Mouse (Mus musculus): ENCODE results near the gene Rps18. TPM values are rescaled to one million over a fixed set of nuclear protein-coding genes. Genes with fewer than 3 reads are reported as not detected.

Rps18 gene
- polyA plus RNA-seq (2017; shearing (Covaris generic)), result 3,509 TPM

DNA sequence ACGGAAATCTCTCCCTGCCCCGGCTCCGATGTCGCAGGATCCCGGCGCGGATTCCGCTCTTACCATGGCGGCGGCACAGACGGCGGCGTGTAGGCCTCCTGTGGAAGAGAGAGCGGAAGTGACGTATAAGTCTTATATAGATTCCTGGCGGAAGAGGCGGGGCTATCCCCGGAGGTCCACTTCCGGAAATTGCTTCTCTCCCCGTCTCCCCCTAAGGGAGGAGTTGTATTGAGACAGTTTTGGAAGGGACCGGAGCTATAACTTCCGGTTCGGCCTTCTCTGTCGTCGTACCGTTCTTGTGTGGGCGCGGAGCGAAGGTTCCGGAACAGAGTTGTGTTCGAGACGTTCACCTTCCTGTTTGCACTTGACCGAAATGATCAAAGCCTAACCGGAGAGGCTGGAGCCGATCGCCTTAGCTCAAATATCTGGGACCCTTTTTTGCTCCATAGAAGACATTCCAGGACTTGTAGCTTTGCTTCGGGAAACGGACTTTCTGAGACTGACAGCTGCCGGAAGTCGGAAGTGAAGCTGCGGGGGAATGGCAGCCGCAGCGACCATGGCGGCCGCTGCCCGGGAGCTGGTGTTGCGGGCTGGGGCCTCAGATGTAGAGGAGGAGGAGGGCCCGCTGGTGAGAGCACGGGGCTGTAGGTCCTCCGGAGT is at the start of gene Rps18, which contains the start of gene Vps52:
Rps18 (minus strand) TSS at position 447 of the 660 bp plus-strand sequence.
Vps52 (plus strand) TSS at position 258 of the 660 bp plus-strand sequence.

DNA sequence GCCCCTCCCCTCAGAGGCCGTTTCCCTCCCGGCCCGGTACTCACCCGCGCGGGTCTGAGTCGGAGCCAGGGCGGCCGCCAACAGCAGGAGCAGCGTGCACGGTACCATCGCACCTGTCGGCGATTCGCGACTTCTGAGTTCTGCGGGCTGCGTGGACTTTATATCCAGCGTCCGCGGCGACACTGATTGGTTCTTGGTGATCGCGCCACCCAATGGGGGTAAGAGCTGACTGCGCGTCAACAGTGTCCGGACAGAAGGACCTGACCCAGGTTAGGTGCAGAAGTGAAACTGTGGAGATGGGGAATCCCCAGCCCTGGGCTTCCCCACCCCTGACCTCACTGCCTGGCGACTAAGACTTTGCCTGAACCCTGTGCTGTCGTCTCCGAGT is 44.3 kb upstream of the Rps18 start, which contains the start of gene H2-K1:
H2-K1 (minus strand) TSS at position 198 of the 388 bp plus-strand sequence.

DNA sequence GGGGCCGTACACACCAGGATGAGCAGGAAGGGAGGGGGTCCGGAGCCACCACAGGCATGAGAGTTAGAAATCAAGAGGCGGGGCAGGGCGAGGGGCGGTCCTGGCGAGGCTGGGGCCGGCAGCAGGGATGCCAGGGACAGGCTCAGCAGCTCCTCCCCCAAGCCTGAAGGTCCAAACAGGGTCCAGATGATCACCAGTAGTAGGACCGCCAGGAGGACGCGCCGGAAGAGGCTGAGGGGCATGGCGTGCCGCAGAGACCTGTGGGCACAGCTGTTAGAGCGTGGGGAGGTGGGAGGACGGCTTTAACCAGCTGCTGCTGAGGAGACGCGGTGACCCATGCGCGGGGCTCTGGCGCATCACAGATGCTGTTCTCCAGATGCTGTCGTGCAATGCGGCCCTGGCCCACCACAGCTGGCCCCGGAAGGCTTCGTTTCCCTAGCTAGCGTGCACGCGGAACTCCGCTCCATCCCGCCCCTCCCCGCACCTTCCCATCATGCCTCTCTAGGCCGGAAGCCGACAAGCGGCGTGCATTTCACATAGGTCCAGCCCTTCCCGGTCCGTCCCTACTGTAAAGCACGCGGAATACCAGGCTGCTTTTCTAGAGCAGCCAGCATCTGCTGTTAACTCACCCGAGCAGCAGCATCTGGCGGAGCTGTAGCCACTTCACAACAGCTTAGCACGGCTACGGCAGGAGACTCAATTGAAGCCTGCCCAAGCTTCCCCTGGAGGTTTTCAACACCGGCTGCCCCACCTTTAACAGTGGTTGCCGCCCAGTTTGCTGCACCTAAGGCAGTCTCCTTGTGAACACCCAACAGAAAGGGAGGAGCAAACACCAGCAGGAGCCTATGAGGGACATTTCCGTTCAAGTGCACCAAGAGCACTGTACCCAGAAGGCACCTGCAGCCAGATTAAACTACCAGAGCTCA is 4.5 kb downstream of the Rps18 start, which contains the start of gene B3galt4:
B3galt4 (minus strand) TSS at position 468 of the 926 bp plus-strand sequence.

DNA sequence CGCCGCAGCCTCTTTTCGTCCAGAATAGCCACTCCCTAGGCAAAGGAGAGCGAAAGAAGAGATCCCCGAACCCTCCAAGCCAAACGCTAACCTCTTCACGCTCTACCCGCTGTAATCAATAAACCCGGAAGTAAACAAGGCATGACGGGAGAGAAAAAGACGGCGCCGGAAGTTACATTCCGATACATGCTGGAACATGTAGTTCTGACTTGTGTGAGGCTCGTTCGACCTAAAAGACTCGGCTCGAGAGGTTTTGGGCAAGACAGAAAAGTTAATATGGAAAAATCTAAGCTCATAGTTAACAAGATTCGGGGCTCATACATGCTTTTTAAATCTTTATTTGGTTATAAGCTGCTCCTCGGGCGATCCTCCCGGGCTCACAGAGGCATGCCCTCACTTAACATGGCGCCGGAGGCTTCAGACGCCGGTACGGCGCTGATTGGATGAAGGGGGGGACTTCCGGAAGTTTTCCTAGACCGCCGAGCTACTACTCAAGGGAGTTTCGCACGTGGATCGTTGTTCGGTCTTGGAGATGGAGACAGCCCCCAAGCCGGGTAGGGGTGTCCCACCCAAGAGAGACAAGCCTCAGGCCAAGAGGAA is 15.5 kb downstream of the Rps18 start, which contains the start of the genes Pfdn6 and Wdr46:
Pfdn6 (minus strand) TSS at position 138 of the 600 bp plus-strand sequence.
Wdr46 (plus strand) TSS at position 455 of the 600 bp plus-strand sequence.

DNA sequence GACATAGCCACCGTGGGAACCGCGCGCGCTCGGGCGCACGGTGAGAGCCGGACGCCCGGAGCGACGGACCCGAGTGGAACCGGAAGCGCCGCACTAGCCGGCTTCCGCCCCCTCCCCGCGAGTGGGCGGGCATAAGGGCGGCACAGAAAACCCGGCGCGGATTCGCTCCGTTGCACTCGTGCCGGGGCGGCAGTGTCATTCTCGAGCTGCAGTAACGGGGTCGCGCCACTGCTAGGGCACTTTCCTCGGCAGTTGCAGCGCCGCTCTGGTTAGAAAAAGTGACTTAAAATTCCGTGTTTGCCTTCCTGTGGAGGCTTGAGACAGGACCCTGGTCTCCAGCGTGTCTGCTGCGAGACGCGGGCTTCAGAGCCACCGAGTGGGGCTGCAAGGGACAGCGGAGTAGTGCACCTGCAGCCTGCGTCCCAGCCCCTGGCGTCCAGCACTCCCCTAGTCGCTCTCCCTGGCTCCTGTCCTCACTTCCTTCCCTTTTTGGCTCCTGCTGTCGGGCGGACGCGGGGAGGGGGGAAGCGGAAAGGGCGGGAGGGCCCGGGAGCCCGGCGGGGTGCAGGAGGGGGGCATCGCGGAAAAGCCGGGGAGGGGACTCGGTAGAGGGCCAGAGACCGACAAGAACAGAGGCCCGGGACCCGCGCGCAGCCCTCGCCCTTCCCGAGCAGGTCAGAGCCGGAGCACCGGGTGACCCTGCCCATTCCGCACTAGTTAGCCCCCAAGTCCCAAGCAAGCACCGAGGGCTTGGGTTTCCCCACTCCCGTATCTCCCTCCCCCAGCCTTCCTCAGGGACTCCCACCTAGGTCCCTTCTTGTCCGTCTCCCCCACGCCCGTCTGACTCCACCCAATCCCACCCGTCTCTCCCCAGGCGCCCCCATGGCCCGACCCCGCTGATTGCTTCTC is 26.2 kb downstream of the Rps18 start, which contains the start of gene Rgl2:
Rgl2 (plus strand) TSS at position 173 of the 909 bp plus-strand sequence.

DNA sequence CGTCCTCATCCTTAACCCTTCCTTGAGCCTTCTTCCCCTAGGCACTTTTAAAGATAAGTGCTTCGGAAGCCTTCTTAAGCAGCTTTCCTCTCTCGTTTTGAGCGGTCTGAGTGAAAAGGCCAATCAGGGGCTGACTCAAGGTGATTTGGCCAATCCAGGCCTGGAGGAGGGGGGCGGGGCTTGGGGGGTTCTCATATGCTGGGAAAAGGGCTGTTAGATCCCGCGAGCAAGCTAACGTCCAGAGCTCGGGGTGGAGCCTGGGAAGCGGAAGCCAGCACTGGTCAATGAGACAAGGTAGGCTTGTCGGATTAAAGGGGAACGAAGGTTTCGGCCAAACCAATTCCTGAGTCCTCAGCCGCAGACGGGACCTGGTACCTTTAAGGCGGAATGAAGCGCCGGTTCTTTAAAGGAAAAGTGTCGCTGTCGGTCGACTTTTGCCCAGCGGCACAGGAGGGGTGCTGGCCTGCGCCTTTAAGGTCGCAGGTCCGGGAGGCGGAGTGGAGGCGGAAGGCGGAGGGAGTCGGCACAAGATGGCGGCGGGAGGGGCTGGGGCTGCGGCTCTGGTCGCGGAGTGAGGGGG is 40.0 kb downstream of the Rps18 start, which contains the start of the genes Tapbp and Zbtb22:
Tapbp (plus strand) TSS at position 229 of the 580 bp plus-strand sequence.
Zbtb22 (plus strand) TSS at position 234 of the 580 bp plus-strand sequence.

DNA sequence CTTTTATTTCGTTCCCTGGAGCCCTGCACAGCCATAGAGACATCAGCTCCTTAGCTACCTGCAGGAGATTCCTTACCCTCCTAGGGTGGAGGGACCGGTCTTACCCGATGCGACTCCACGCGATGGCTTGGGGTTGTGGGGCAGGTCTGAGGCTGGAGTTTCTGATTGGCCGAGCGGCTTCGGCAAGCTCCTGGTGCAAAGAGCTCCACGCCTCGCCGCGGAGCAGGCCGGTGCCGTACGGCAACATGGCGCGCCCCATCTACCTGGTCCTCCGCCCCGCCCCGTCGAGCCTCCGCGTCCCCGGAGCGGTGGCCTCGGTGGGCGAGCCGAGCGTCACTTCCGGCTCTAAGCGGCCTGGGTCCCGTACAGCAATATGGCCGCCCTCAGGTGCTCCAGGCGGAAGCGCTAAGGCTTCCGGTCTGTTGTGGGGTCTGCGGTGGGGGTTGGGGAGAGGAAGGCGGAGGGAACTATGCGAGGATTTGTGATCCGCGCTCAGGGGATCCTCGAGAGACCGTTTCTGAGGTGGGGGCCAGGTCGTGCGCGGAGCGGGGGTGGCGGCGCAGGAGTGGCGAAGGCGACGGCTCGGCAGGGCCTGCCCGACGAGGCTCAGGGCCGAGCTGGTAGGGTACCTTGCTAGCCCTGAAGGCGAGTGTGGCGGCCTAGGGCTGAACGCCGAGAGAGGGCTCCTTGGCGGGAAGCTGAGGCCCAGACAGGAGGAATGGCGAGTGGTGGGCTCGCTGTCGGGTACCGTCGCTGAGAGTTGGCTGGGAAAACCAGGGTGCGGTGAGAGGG is 46.5 kb downstream of the Rps18 start, which contains the start of gene Daxx:
Daxx (plus strand) TSS at position 338 of the 792 bp plus-strand sequence.

DNA sequence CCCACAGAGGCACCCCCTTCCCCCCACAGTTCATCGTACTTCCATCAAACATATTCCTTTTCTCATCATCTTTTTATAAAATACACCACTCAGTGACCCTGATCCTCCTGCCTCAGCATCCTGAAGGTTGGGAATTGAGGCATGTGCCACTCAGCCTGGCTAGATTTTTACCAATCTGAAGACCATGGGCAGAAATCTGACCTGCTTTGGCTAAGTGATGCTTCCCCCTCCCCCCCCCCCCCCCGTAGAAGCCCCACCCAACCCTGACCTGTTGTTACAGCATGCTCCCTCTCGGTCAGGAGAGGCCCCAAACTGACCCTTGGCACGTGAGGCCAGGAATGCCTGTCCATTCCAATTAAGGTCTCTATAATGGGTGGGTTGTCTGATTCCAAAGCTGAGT is 51.0 kb downstream of the Rps18 start, which contains the start of gene Platr17:
Platr17 (plus strand) TSS at position 301 of the 400 bp plus-strand sequence.

Other genes with a start within 250 kb of the Rps18 start
- 33.3 TPM for gene March2, start 237.3 kb downstream of the Rps18 start, polyA plus RNA-seq (2017; shearing (Covaris generic))
- gene Rab11b, start 195.5 kb downstream of the Rps18 start, polyA plus RNA-seq (2017; shearing (Covaris generic)), result 331 TPM
- gene Angptl4, start 174.2 kb downstream of the Rps18 start, polyA plus RNA-seq (2017; shearing (Covaris generic)), result 3.4 TPM
- gene Kank3, start 145.5 kb downstream of the Rps18 start, polyA plus RNA-seq (2017; shearing (Covaris generic)), result 3.2 TPM
- 1,412 TPM for gene Rps28, start 131.4 kb downstream of the Rps18 start, polyA plus RNA-seq (2017; shearing (Covaris generic))
- 422 TPM for gene Ndufa7, start 131.4 kb downstream of the Rps18 start, polyA plus RNA-seq (2017; shearing (Covaris generic))
- 26.2 TPM for gene Cd320, start 112.9 kb downstream of the Rps18 start, polyA plus RNA-seq (2017; shearing (Covaris generic))
- not detected for gene Gm7029, start 82.2 kb downstream of the Rps18 start, polyA plus RNA-seq (2017; shearing (Covaris generic))
- gene Kifc1, start 65.3 kb downstream of the Rps18 start, polyA plus RNA-seq (2017; shearing (Covaris generic)), result 5.5 TPM
- 4.0 TPM for gene Platr17, start 50.9 kb downstream of the Rps18 start, polyA plus RNA-seq (2017; shearing (Covaris generic))
- gene Daxx, start 46.6 kb downstream of the Rps18 start, polyA plus RNA-seq (2017; shearing (Covaris generic)), result 143 TPM
- gene Tapbp, start 40.1 kb downstream of the Rps18 start, polyA plus RNA-seq (2017; shearing (Covaris generic)), result 701 TPM
- gene Zbtb22, start 40.1 kb downstream of the Rps18 start, polyA plus RNA-seq (2017; shearing (Covaris generic)), result 23.0 TPM
- gene Rgl2, start 26.5 kb downstream of the Rps18 start, polyA plus RNA-seq (2017; shearing (Covaris generic)), result 107 TPM
- 152 TPM for gene Pfdn6, start 15.7 kb downstream of the Rps18 start, polyA plus RNA-seq (2017; shearing (Covaris generic))
- 76.0 TPM for gene Wdr46, start 15.3 kb downstream of the Rps18 start, polyA plus RNA-seq (2017; shearing (Covaris generic))
- gene B3galt4, start 4.5 kb downstream of the Rps18 start, polyA plus RNA-seq (2017; shearing (Covaris generic)), result 46.4 TPM
- gene Vps52, start 189 bp downstream of the Rps18 start, polyA plus RNA-seq (2017; shearing (Covaris generic)), result 90.1 TPM
- gene H2-K1, start 44.3 kb upstream of the Rps18 start, polyA plus RNA-seq (2017; shearing (Covaris generic)), result 12,738 TPM
- 15.2 TPM for gene Ring1, start 68.7 kb upstream of the Rps18 start, polyA plus RNA-seq (2017; shearing (Covaris generic))
- 37.9 TPM for gene H2-Ke6, start 72.1 kb upstream of the Rps18 start, polyA plus RNA-seq (2017; shearing (Covaris generic))
- gene Slc39a7, start 75.7 kb upstream of the Rps18 start, polyA plus RNA-seq (2017; shearing (Covaris generic)), result 157 TPM
- 23.4 TPM for gene Rxrb, start 75.8 kb upstream of the Rps18 start, polyA plus RNA-seq (2017; shearing (Covaris generic))
- gene Col11a2, start 83.4 kb upstream of the Rps18 start, polyA plus RNA-seq (2017; shearing (Covaris generic)), result 2.1 TPM
- gene H2-Oa, start 136.3 kb upstream of the Rps18 start, polyA plus RNA-seq (2017; shearing (Covaris generic)), result 37.0 TPM
- gene H2-DMa, start 163.5 kb upstream of the Rps18 start, polyA plus RNA-seq (2017; shearing (Covaris generic)), result 119 TPM
- gene Brd2, start 166.6 kb upstream of the Rps18 start, polyA plus RNA-seq (2017; shearing (Covaris generic)), result 109 TPM
- gene H2-DMb2, start 187.3 kb upstream of the Rps18 start, polyA plus RNA-seq (2017; shearing (Covaris generic)), result 5.8 TPM
- 1.5 TPM for gene H2-DMb1, start 197.1 kb upstream of the Rps18 start, polyA plus RNA-seq (2017; shearing (Covaris generic))
- 423 TPM for gene Tap1, start 231.6 kb upstream of the Rps18 start, polyA plus RNA-seq (2017; shearing (Covaris generic))
- gene Psmb9, start 231.8 kb upstream of the Rps18 start, polyA plus RNA-seq (2017; shearing (Covaris generic)), result 573 TPM
- gene Psmb8, start 241.7 kb upstream of the Rps18 start, polyA plus RNA-seq (2017; shearing (Covaris generic)), result 1,461 TPM
- gene Tap2, start 247.5 kb upstream of the Rps18 start, polyA plus RNA-seq (2017; shearing (Covaris generic)), result 432 TPM